Mouse (Mus musculus) hindbrain, embryonic 14.5 days (tissue): Measurements from ENCODE around the gene Tgfbr3. TPM values are rescaled to one million over a fixed set of nuclear protein-coding genes. Genes with fewer than 3 reads are reported as not detected.

Experiments
- ATAC-seq: fragments of 200-750 bp; cut with Nextera tagmentation; 2 replicates; pipeline ENCODE4 v1.8.0; 2017; ENCODE audit warnings: moderate number of reproducible peaks, mild to moderate bottlenecking, moderate TSS enrichment, moderate library complexity; ENCODE audit not compliant: low FRiP score
- DNase-seq: peaks from one replicate; pipeline ENCODE4 v3.0.0-alpha.2; 2015; ENCODE audit warnings: low spot score
- H3K27ac ChIP-seq: fragments of 300-500 bp; sonication (generic); 2 replicates; pipeline ENCODE4 v1.5.1; 2014; ENCODE audit warnings: mild to moderate bottlenecking, moderate library complexity
- H3K27me3 ChIP-seq: fragments of 300-500 bp; sonication (generic); 2 replicates; pipeline ENCODE4 v1.6.1; 2014; ENCODE audit warnings: mild to moderate bottlenecking, low read length, mixed read lengths; ENCODE audit not compliant: control insufficient read depth, insufficient read depth
- H3K36me3 ChIP-seq: fragments of 300-500 bp; sonication (generic); replicated peaks from 2 replicates; pipeline ENCODE4 v1.6.1; 2014; ENCODE audit not compliant: control insufficient read depth, insufficient read depth
- H3K4me1 ChIP-seq: fragments of 300-500 bp; sonication (generic); replicated peaks from 2 replicates; pipeline ENCODE4 v1.6.1; 2014; ENCODE audit warnings: antibody characterized with exemption, low read length, mixed read lengths; ENCODE audit not compliant: control insufficient read depth, insufficient read depth
- H3K4me2 ChIP-seq: fragments of 300-500 bp; sonication (generic); replicated peaks from 2 replicates; pipeline ENCODE4 v1.6.1; 2014; ENCODE audit warnings: mild to moderate bottlenecking, moderate library complexity
- H3K4me3 ChIP-seq: fragments of 300-500 bp; sonication (generic); replicated peaks from 2 replicates; pipeline ENCODE4 v1.5.1; 2014; ENCODE audit warnings: mild to moderate bottlenecking, low read length
- H3K9ac ChIP-seq: fragments of 300-500 bp; sonication (generic); 2 replicates; pipeline ENCODE4 v1.6.1; 2014
- H3K9me3 ChIP-seq: fragments of 300-500 bp; sonication (generic); 2 replicates; pipeline ENCODE4 v1.6.1; 2016; ENCODE audit warnings: low read length; ENCODE audit not compliant: control insufficient read depth
- WGBS: fragments of 180-500 bp; shearing (Covaris S2); extraction: QIAGEN DNeasy Blood & Tissue Kit; methylation state at CpG from one replicate; pipeline ENCODE4 v1.1.7; 2014; 5-methylcytosine and 5-hydroxymethylcytosine counted together
- polyA plus RNA-seq: library from polyadenylated mRNA; unstranded; fragments of >200 nt; fragmentation: Nextera tagmentation; extraction: Ambion mirVana; gene quantifications from 2 replicates; pipeline ENCODE4 v1.2.1, GENCODE M21; 2014

Gene Tgfbr3
- polyA plus RNA-seq, 1 experiment from 2014 or later = 7.1 TPM

DNA sequence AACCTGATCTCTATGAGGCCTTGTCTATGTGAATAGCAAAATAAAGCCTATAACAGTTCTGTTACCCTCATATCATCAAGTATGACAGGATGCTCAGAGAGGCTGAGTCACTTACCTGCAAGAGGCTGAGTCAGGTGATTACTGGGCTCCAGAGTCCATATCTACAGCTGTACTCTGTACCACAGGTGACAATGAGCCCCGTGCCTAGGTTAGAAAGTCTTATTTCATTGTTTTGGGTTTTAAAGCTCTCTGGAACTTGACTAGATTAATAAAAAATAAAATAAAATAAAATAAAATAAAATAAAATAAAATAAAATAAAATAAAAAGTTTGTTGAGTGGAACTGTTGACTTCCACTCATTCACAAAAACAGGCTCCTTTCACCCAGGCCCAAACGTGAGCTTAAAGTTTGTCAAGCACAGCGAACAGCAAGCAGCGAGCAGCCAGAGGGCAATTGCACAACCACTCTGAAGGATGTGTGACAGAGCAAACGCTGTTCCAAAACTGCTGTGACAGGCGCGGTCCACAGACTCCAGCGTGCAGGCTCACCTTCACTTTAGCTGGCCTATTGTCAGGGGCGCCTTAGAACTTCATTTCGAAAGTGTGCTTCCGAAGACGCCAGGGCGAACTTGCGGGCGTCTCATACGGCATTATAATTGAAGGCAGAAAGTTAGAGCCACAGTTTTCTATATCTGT is 6.5 kb upstream of the Tgfbr3 start:
- 78% methylated on average over 16 of the region's 16 CpGs for WGBS
- Histone ChIP-seq H3K4me3 (no peak overlapping the region), H3K27ac (no peak overlapping the region), H3K36me3 (no peaks in the 10 kb centered on the region), H3K4me2 (no peak overlapping the region), H3K9me3 (no peaks in the 10 kb centered on the region), H3K9ac (no peak overlapping the region), H3K27me3 (no peaks in the 10 kb centered on the region), H3K4me1 (0 out of 2 replicates have a peak, but pooled peaks cover 5% of the 10 kb centered on the region)
- DNase-seq (no peak), ATAC-seq (no peak)

DNA sequence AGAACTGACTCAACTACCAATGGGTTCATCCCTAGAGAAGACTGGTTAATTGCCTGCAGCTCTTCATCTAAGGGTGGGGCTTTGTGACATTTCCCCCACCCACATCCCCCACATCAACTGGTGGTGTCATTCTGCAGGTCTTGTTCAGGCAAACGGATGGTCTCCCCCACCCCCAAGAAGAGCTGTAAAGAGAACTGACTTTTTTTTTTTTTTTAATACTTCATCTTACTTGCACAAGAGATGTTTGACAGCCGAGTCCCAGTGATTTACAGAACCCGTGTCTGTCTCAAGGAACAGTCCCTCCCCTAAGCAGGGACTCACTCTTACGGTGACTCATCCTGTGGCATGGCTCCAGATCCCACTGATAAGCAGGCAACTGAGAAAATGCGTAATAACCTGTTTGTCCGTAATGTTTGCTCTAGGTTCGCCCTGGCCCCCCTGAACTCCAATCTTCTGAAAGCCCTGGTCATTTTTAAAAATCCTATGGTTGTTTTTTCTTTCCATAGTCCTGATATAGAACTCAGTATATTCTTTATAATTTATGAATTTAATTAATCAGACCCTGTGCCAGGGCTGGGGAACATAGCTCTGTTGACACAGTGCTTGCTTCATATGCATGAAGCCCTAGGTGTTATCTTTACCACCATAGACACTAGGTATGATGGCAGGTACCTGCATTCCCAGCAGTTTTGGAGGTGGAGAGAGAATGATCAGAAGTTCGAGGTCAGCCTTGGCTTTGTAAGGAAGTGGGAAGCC is 5.8 kb upstream of the Tgfbr3 start:
- Histone ChIP-seq H3K27me3 (0 out of 2 replicates have a peak, but pooled peaks cover 6% of the 10 kb centered on the region), H3K27ac (no peak overlapping the region), H3K4me3 (no peak overlapping the region), H3K36me3 (no peaks in the 10 kb centered on the region), H3K9me3 (no peaks in the 10 kb centered on the region), H3K4me1 (0 out of 2 replicates have a peak, but pooled peaks cover 5% of the 10 kb centered on the region), H3K4me2 (no peak overlapping the region), H3K9ac (no peak overlapping the region)
- DNase-seq = no peak
- no peak for ATAC-seq
- WGBS = 74% methylated on average over 8 of the region's 8 CpGs

- ATAC-seq (no peak), DNase-seq (no peak)
- Histone ChIP-seq H3K36me3 (no peaks in the 10 kb centered on the region), H3K9me3 (no peaks in the 10 kb centered on the region), H3K27me3 (0 out of 2 replicates have a peak, but pooled peaks cover 7% of the 10 kb centered on the region), H3K9ac (no peak overlapping the region), H3K27ac (no peak overlapping the region), H3K4me2 (no peak overlapping the region), H3K4me3 (no peak overlapping the region), H3K4me1 (0 out of 2 replicates have a peak, but pooled peaks cover 5% of the 10 kb centered on the region)
- 83% methylated on average over 4 of the region's 4 CpGs for WGBS
Measured at GRCm38 (mm10) chr5:107294041-107294440, 4.6 kb upstream of the Tgfbr3 start.

DNA sequence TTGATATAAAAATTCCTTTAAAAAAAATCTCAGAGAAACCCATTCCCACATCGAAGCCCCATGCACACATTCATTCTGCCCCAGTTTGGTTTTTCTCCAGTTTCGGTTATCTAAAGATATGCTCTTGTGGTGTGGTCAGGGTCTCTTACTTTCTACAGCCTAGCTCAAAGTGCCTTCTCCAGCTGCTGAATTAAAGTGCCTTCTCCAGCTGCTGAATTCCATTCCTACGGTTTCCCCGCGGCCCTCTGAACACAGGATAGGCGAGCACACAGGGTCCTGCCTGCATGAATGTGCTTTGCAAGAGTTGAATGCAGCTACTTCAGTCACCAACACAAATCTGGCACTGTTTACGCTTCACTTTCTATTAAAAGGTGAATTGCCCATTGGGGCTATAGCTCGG is 557 bp upstream of the Tgfbr3 start:
- ATAC-seq = no peak
- peak overlapping the region; percentile 78 for H3K4me3 ChIP-seq
- H3K27me3 ChIP-seq = peaks cover 25% of the 10 kb centered on the region
- no peaks in the 10 kb centered on the region for H3K36me3 ChIP-seq
- 40% methylated on average over 8 of the region's 8 CpGs for WGBS
- 0 out of 2 replicates have a peak overlapping the region, but pooled peaks have one; percentile 40 for H3K27ac ChIP-seq
- H3K4me2 ChIP-seq = peak overlapping the region; percentile 100
- peaks cover 5% of the 10 kb centered on the region; the same call in 1 of the 2 replicates for H3K4me1 ChIP-seq
- H3K9ac ChIP-seq = peak overlapping the region; percentile 76
- DNase-seq = no peak
- no peaks in the 10 kb centered on the region for H3K9me3 ChIP-seq

DNA sequence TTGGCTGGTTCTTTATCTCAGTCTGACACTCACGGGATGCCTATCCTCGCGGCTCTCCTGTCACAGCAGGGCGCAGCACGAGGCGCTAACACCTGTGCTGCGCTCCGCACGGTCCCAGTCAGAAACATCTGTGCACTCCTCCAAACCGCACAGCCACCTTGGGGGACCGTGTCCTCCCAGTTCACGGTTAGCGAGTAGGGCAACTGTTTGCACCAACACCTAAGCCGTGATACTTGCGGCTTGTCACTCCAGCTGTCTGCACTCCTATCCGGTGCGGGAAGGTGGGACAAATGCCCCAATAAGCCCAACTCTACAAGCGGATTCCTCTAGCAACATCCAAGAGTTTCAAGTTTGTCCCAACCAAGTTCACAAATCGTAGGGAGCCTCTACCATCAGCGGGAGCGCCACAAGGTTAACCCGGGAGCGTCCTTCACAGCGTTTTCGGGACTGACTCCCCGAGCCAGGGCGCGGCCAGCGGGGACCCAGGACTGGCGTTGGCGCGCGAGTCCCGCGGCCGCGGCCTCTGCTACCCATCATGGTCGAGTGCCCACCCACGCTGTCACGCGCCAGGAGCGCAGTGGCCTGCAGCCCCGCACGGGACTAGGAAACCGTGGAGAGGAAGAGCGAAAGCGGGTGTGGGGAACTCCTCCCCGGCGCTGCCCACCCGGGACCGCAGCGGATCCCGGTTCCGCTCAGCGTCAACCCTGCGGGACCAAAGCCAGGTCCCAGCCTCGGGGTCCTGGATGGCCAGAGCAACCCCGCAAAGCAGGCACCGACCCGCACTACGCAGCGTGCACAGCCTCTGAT is 799 bp downstream of the Tgfbr3 start:
- no peaks in the 10 kb centered on the region for H3K36me3 ChIP-seq
- peak; percentile 57; the same call in 1 of the 2 replicates for ATAC-seq
- H3K9me3 ChIP-seq = no peaks in the 10 kb centered on the region
- WGBS = under 1% methylated on average over 62 of the region's 62 CpGs
- H3K4me2 ChIP-seq = peak overlapping the region; percentile 100
- H3K4me3 ChIP-seq = peak overlapping the region; percentile 78
- peak overlapping the region; percentile 40 for H3K27ac ChIP-seq
- peak overlapping the region; percentile 76 for H3K9ac ChIP-seq
- peaks cover 25% of the 10 kb centered on the region for H3K27me3 ChIP-seq
- peaks cover 5% of the 10 kb centered on the region; the same call in 1 of the 2 replicates for H3K4me1 ChIP-seq
- no peak for DNase-seq

DNA sequence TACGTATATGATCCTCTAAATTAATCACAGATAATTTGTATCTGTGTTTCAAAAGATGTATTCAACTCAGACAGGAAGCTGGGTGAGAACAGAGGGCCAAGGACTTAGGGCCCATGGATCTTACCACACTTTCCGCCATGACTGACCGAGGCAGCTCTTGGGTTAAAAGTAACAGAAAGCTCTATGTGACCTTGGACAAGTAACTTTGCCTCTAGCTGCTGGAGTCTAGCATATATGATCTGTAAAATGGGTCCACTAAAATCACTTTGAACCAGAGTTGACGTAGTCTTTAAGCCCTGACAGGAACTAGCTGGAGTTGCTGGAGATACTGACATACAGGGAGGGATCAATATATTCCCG is 1.5 kb downstream of the Tgfbr3 start:
- WGBS = 52% methylated on average over 5 of the region's 5 CpGs
- Histone ChIP-seq H3K36me3 (no peaks in the 10 kb centered on the region), H3K27ac (no peak overlapping the region), H3K9ac (peak overlapping the region; percentile 76; the same call in 1 of the 2 replicates), H3K9me3 (no peaks in the 10 kb centered on the region), H3K27me3 (peaks cover 25% of the 10 kb centered on the region), H3K4me1 (peaks cover 5% of the 10 kb centered on the region; the same call in 1 of the 2 replicates), H3K4me3 (peak overlapping the region; percentile 78), H3K4me2 (peak overlapping the region; percentile 100)
- DNase-seq (no peak), ATAC-seq (no peak)

- Histone ChIP-seq H3K9me3 (no peaks in the 10 kb centered on the region), H3K4me1 (peaks cover 5% of the 10 kb centered on the region; the same call in 1 of the 2 replicates), H3K27ac (no peak overlapping the region), H3K27me3 (peaks cover 25% of the 10 kb centered on the region), H3K4me3 (peak overlapping the region; percentile 78; the same call in 1 of the 2 replicates), H3K9ac (0 out of 2 replicates have a peak overlapping the region, but pooled peaks have one; percentile 17), H3K36me3 (no peaks in the 10 kb centered on the region), H3K4me2 (peak overlapping the region; percentile 100)
- DNase-seq (peak; percentile 80), ATAC-seq (no peak)
- WGBS = 27% methylated on average over 6 of the region's 6 CpGs
Measured at GRCm38 (mm10) chr5:107287254-107287907, 2.0 kb downstream of the Tgfbr3 start.

DNA sequence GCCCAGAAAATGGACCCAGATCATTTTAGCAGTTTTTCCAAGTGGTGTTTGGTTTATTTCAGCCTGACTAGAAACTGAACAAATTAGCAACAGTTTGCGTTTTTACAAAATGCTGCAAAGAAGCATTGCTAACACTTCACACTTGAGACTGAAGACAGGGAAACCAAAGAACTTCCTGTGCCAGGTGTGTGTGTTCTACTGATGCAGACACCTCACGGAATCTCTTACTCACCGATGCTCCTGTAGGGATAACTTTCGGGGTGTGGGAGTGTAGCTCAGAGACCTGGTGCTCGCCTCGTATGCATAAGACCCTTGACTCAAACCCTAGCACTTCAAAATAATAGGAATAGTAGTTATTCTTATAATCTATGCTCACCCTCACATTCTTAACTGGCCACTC is 3.9 kb downstream of the Tgfbr3 start:
- H3K4me1 ChIP-seq = peaks cover 5% of the 10 kb centered on the region; the same call in 1 of the 2 replicates
- H3K4me3 ChIP-seq = no peak overlapping the region
- H3K36me3 ChIP-seq = no peaks in the 10 kb centered on the region
- no peak for DNase-seq
- peaks cover 22% of the 10 kb centered on the region for H3K27me3 ChIP-seq
- WGBS = 89% methylated on average over 6 of the region's 6 CpGs
- no peak for ATAC-seq
- H3K27ac ChIP-seq = no peak overlapping the region
- H3K9ac ChIP-seq = no peak overlapping the region
- H3K9me3 ChIP-seq = no peaks in the 10 kb centered on the region
- H3K4me2 ChIP-seq = no peak overlapping the region
